In the genomic region with DNA sequence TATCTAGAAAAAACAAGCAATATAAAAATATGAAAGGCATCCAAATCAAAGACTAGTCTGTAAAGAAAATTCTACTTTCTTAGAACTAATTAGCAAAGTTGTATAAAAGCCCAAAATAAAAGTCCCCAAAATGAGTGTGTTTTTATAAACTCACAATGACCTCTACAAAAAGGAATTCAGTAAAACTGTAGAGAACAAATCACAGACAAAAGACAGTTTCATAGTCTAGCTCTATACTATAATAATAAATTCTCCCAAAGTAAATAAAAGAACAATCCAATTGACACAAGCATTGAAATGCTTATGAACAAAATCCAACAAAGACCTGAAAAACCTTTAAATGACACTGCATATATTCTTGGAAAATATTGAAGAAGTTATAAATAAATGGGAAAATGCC, we compare ENCODE assay signal across 32 mouse cellular contexts.
"Had no signal": no experiment of that assay in that cellular context is flagged by ENCODE, and none has a peak within 500 bp of the region (broad histone marks: within the 10 kb centered on the region; RNA-seq: fewer than 3 reads in every experiment).

No protein-coding gene starts in this region.

- H3K27me3 ChIP-seq: limb, embryonic 12.5 days; limb, embryonic 13.5 days; limb, embryonic 15.5 days; liver, embryonic 12.5 days; liver, embryonic 13.5 days; liver, embryonic 15.5 days; lung, embryonic 15.5 days; megakaryocyte, embryonic 14.5 days; midbrain, embryonic 12.5 days; midbrain, embryonic 13.5 days; midbrain, embryonic 15.5 days; neural tube, embryonic 12.5 days had no signal

- H3K4me1 ChIP-seq: limb, embryonic 10.5 days; limb, embryonic 12.5 days; limb, embryonic 13.5 days; limb, embryonic 15.5 days; liver, embryonic 12.5 days; liver, embryonic 13.5 days; liver, embryonic 15.5 days; lung, embryonic 15.5 days; megakaryocyte, embryonic 14.5 days; midbrain, embryonic 13.5 days; midbrain, embryonic 15.5 days; neural tube, embryonic 12.5 days had no signal

- ATAC-seq: liver, embryonic 12.5 days; liver, postnatal 0 days; lung, postnatal 0 days; midbrain, embryonic 13.5 days; midbrain, embryonic 15.5 days; midbrain, embryonic 16.5 days had no signal

- H3K4me2 ChIP-seq: limb, embryonic 12.5 days; limb, embryonic 13.5 days; limb, embryonic 15.5 days; liver, embryonic 11.5 days; liver, embryonic 12.5 days; liver, embryonic 13.5 days; liver, embryonic 15.5 days; lung, embryonic 14.5 days; lung, embryonic 15.5 days; midbrain, embryonic 11.5 days; midbrain, embryonic 12.5 days; midbrain, embryonic 13.5 days; midbrain, embryonic 15.5 days; neural tube, embryonic 12.5 days had no signal

- H3K9ac ChIP-seq: limb, embryonic 12.5 days; limb, embryonic 13.5 days; limb, embryonic 15.5 days; liver, embryonic 12.5 days; liver, embryonic 13.5 days; liver, embryonic 14.5 days; liver, embryonic 15.5 days; liver, postnatal 0 days; lung, embryonic 14.5 days; lung, embryonic 15.5 days; midbrain, embryonic 12.5 days; midbrain, embryonic 13.5 days; midbrain, embryonic 15.5 days; neural tube, embryonic 12.5 days had no signal

- H3K4me3 ChIP-seq: limb, embryonic 10.5 days; limb, embryonic 12.5 days; limb, embryonic 13.5 days; limb, embryonic 15.5 days; liver, embryonic 12.5 days; liver, embryonic 13.5 days; liver, embryonic 15.5 days; lung, embryonic 15.5 days; megakaryocyte, embryonic 14.5 days; midbrain, embryonic 10.5 days; midbrain, embryonic 12.5 days; midbrain, embryonic 13.5 days; midbrain, embryonic 15.5 days; myocyte; neural tube, embryonic 12.5 days had no signal

- H3K36me3 ChIP-seq: limb, embryonic 10.5 days; limb, embryonic 12.5 days; limb, embryonic 13.5 days; limb, embryonic 15.5 days; liver, embryonic 12.5 days; liver, embryonic 13.5 days; liver, embryonic 15.5 days; lung, embryonic 15.5 days; midbrain, embryonic 10.5 days; midbrain, embryonic 12.5 days; midbrain, embryonic 13.5 days; midbrain, embryonic 15.5 days; neural tube, embryonic 12.5 days had no signal

- H3K27ac ChIP-seq: limb, embryonic 10.5 days; limb, embryonic 12.5 days; limb, embryonic 13.5 days; limb, embryonic 15.5 days; liver, embryonic 12.5 days; liver, embryonic 13.5 days; liver, embryonic 14.5 days; liver, embryonic 15.5 days; lung, embryonic 15.5 days; macrophage; midbrain, embryonic 10.5 days; midbrain, embryonic 12.5 days; midbrain, embryonic 13.5 days; midbrain, embryonic 15.5 days; neural tube, embryonic 12.5 days had no signal

- DNase-seq: left cerebral cortex, postnatal 4 days; liver; liver, embryonic 13.5 days; liver, postnatal 0 days; lung, adult 18-20 months; lung, adult 2 months; lung, embryonic 14.5 days; lung, postnatal 10 days; lung, postnatal 14 days; lung, postnatal 36 days; lung, postnatal 4 days; midbrain, embryonic 14.5 days had no signal

- H3K9me3 ChIP-seq: limb, embryonic 10.5 days; limb, embryonic 12.5 days; limb, embryonic 13.5 days; limb, embryonic 15.5 days; liver, embryonic 12.5 days; liver, embryonic 13.5 days; liver, embryonic 15.5 days; lung, embryonic 15.5 days; megakaryocyte, embryonic 14.5 days; midbrain, embryonic 10.5 days; midbrain, embryonic 12.5 days; midbrain, embryonic 13.5 days; midbrain, embryonic 15.5 days; neural tube, embryonic 12.5 days had no signal
